Mouse (Mus musculus): ENCODE results near the gene Mdm2. TPM values are rescaled to one million over a fixed set of nuclear protein-coding genes. Genes with fewer than 3 reads are reported as not detected.

The Mdm2 gene
- 54.5 and 61.4 TPM in 2 replicates for polyA plus RNA-seq (2012)

DNA sequence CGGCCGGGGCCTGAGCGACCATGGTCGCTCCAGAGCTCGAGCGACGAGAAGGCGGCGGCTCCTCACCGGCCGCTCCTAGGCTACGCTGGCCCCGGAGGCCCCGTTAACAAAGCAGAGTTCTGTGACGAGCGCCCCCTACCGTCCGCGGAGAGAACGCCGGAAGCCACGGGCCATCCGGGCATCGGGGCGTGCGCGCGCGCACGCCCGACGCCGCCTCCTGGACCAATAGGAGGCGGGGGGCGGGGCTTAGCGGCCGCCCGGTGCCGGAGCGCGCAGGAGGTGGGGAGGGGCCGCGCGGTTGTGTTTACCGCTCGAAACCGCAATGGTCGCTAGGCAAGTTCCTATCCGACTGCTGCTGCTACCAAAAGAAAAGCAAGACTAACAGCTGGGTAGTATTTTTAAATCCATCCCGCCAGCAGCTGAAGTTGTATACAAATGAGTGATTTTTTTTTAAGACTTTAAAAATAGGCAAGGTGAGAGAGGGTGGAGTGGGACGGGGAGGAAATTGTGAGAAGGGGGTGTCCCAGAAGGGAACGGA lies at the start of gene Mdm2:
Gene Mdm2, minus strand, starts transcription at position 155 of the 538 bp plus-strand sequence.

DNA sequence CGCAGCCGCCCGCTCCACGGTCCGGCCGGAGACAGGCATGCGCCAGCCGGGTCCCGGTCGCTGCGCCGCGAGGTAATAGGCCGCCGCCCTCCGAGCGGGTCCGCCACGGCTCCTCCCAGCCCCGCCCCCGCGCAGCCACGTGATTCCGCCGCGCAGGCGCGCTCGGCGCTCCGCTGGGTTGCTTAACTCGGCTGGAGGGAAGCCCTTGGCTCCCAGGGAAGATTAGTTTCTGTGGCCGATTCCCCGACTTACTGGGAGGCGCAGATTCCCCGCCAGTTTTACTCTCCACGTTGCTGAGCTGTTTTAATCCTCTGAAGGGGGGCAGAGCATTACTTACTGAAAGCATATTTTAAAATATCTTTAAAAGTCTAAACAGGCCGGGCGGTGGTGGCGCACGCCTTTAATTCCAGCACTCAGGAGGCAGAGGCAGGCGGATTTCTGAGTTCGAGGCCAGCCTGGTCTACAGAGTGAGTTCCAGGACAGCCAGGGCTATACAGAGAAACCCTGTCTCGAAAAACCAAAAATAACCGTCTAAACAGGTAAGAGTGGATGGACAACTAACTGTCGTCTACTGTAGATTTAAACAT lies 35.8 kb upstream of the Mdm2 start, which contains the start of gene Slc35e3:
Gene Slc35e3, minus strand, starts transcription at position 69 of the 587 bp plus-strand sequence.

Other genes with a start within 250 kb of the Mdm2 start
- 0.04 and 0.10 TPM in 2 replicates for gene Cpm, start 81.3 kb downstream of the Mdm2 start, polyA plus RNA-seq (2012)
- gene Slc35e3, start 35.6 kb upstream of the Mdm2 start, polyA plus RNA-seq (2012) = 1.3 and 1.7 TPM in 2 replicates
- 33.6 and 35.5 TPM in 2 replicates for gene Nup107, start 81.9 kb upstream of the Mdm2 start, polyA plus RNA-seq (2012)
- gene Rap1b, start 135.3 kb upstream of the Mdm2 start, polyA plus RNA-seq (2012) = 46.2 and 62.1 TPM in 2 replicates

Measured in megakaryocyte-erythroid progenitor cell, adult 5 weeks (primary cell).